Mouse (Mus musculus) c-Kit-positive CD71-positive TER-119-positive erythroid progenitor cells, embryonic 14.5 days (primary cell): ENCODE measurements at regions not wholly inside any gene's neighbourhood (a gene's known extent, or its start where the extent isn't known, plus 50 kb on each side); places are given as distances from the start of the nearest gene placed in this dataset.

ENCODE experiments used
- DNase-seq: peaks from one replicate; pipeline ENCODE4 v3.0.0-alpha.2; 2013; ENCODE audit warnings: low spot score

DNA sequence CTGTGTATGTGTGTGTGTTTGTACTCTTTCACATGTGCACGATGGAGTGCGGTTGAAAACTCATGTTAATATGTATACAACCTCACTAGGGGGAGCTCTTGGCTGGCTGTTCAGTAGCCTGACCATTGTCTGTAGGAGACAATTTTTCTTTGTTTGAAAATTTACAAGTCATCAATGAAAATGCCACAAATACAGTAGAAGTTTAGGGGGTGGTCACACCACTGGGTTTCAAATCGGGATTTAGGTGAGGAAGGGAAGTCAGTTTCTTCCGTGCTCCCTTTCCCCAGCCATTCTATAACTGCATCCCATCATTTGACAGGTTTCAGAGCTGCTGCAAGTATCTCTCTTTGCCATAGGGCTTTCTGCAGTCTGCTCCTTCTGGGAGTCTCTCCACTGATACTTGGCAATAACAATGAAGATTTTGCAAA is 366.9 kb upstream of the Fam92a start:
- peak; percentile 1 for DNase-seq

DNA sequence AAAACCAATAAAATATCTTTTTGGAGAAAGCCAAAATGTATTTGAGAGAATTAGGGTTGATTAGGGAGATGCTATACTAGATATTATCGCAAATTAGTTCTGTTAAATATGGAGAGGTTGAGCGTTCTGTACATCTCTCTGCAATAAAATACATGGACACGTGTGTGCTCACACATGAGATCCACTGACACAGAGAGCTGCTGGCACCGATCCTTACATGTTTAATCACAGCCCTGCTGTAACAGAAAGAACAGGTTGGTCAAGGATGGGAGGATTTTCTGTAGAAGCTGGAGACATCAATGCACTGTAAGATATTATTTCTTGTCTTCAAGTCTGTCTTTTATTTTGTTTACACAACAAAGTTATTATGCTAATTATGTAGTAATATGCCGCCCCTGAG is 366.2 kb upstream of the Fam92a start:
- no peak for DNase-seq

DNA sequence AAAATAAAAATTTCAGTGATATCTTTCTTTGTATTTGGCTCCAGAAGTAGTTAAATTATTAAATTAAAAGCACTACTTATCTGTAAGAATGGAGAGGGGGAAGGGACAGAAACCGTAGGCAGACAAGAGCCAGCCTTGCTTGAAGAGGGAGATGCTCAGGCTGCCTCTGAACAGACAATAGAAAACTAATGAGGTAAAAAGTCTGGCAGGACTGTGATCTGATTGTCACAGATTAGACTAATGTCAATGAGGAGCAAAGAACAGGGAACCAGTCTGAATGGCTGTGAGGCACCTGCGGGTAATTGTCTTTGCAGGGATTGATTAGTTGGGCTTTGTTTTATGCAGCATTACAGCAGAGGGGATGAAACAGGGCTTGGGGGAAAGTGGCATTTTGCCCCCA is 362.3 kb upstream of the Fam92a start:
- no peak for DNase-seq

DNA sequence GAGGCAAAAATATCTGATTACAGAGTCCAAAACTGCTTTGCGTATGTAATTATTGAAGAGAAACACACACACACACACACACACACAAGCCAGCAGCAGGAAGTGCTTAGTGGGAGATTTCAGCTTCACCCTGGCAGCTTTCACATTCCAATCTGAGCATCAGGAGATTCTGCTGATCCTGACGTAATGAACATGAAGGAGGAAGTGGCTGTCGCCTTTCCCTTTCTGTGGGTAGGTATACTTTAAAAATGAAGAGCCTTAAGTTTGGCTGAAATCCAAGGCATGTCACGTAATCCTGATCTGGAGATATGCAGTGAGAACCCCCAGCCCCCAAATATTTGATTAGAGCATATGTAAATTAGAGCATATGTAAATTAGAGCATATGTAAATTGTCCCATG is 361.1 kb upstream of the Fam92a start:
- no peak for DNase-seq

DNA sequence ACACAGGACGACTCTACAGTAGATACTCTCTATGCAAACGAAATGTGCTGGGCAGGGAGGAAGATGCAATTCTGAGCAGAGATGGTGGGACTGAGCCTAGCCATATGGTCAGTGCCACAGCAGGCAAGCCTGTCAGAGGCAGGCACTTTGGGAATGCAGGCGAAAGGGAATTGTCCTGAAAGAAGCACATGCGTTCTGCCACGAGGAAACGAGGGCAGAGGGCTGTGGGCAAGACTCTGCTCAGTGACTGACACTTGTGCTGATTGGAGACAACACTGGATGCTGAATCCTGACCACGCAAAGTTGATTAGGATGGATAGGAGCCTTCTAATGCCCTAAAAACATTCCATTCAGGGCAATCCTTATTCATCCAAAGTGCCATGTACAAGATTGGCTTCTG is 350.5 kb upstream of the Fam92a start:
- no peak for DNase-seq

DNA sequence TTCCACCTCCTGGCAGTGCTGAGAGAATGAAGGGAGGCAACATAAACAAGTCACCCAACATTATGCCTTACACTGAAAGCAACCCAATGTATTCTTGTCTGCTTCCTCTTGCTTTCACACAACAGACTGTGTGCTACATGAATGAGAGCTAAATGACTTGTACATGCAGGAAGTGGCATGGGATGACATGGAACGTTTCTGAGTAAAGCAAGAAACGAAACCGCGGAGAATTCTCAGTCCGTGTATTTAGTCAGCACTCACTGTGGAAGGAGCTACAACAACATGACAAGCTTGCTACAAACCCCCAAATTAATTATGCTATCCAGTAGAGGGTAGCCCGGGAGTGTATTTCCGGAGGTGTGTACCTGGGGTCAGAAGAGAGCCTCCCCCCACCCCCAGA is 349.4 kb upstream of the Fam92a start:
- DNase-seq, result no peak

DNA sequence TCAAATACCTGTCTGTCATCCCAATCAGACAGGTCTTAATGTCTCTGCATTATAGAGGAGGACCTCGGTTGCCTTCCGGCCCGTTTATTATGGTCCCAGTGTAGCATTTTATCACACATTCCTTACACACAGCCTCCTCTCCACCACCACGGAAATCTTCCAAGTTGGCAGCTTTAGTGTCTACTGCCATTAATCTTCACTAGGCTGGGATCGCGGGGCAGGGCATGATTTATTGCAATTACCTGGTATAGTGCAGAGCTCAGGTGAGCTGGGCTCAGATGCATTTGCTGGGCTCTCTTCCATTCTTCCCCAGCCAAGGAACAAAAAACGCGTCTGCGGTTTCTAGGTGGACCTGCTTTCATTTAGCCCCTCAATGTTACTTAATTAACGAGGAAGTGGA is 344.7 kb upstream of the Fam92a start:
- no peak for DNase-seq

DNA sequence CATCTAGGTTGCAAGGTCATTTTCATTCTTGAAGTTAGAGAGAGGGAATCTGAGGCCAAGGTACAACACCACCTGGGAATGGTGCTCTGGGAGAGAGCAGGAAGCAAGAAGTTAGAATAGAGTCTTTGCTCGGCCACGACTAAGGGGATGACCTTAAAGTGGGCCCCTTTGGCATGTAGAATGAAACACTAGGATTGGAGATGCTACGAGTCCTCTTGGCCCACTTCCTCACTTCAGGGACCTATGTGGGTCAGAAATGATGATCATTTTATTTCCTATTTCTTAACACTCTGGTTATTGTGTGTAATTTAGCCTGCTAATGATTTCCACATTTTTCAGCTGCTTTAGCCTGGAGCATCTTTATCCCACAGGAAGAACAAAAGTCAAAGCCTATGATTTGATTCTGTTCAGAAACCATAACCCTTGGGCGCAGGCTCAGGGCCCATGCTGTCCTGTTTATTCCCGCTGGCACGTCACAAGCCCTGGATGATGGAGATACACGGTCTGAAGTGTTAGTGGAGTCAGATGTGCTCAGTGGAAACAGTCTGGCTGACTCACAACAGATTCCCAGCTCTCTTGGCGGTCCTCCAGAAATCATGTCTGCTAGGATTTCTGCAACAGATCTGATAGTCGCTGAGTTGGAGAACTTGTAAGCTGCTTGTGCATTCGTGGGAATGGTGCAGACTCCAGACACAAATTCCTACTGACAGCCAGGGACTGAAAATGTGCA is 340.0 kb upstream of the Fam92a start:
- no peak for DNase-seq

DNA sequence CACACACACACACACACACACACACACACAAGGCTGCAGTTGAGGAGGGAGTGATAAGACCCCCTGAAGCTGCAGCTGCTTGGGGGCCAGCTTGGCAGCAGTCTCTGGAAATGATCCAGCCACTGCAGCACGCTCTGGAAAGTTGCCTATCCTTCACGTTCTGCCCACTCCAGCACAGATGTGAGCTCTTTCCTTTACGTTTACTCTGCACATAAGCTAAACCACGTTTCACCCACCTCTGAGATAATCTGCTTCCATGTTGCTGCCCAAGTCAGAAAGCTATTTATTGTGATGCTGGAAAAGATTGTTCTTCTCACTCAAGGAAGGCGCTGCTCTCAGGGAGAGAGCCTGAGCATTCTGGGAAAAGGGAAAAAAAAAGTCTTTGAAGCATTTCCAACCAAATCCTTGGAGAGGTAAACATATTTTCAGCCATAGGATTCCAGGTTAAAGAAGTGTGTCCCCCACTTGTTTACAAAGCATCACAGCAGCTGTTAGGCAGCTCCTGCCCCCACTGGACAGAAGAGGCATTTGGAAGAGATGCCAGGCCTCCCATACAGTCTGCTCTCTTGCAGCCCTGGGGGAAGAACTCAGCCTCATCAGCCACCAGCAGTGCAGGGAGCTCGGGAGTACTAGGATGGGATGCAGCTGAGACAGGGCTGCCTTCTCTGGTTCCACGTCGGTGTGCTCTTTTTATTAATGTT is 335.2 kb upstream of the Fam92a start:
- no peak for DNase-seq

DNA sequence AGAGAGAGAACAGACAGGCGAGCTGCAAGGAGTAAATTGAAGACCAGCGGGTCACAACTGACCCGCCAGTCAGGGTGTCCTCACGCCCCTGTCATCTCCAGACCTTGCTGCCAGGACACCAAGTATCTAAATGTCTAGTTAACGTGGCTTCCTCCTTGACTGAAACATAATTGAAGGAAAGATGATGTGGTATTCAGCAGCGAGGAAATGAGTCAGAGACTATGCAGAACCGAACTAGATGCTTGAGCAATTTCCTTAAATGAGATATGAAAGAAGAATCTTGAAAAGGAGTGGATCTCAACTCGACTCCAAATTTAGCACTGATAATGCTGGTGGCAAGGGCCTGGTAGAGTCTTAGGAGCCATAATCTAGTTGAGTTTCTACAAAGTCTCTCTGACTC is 329.3 kb upstream of the Fam92a start:
- no peak for DNase-seq

DNA sequence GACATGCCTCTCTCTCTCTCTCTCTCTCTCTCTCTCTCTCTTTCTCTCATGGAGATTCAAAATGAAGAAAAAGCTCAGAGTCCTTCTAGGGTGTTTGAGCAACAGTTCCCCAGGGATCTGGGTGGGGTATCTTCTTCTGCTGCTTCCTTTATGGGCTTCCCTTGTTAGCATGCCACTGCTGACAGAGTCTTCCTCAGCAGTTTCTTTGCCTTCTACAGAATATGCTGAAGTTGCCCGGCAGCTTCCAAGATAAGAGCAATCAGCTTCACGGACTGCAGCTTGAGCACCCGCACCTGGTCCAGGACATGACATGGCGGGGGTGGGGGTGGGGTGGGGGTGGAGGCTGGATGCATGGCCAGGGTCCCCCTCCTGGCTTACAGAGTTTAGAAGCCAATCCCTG is 326.6 kb upstream of the Fam92a start:
- DNase-seq, result no peak

DNA sequence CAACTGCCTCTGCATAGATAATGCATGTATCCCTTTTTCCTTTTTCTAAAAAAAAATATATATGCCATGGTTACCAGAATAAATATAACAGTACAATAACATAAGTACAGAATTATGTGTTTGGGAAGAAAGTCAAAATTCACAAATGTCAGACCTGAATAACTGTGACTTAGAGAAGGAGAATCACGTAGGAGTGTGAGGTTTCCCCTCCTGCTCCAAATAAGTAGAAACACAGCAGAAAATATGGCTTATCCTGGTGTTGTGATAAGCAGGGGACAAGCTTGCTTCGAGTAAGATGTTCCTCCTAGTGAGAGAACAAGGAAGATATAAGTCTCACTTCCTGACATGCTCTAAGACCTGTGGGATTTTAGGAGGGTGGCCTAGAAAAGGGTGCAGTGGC is 320.7 kb upstream of the Fam92a start:
- no peak for DNase-seq

DNA sequence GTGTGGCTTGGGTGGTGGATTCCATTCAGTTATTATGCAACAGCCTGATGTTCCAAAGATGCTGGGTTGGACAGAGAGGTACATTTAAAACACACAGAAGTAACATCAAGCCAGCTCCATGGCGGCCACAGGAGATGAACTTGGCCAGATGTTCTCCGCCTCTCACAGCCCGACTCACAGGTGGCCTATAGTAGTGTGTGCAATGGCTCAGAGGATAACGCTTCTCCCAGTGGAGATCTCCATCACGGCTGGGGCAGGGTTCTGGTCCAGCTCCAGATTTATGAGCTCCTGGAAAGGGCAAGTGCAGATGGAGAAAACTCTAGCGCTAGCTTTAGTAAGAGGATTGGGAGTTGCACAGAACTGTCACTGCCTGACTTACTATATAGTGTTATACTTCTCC is 319.5 kb upstream of the Fam92a start:
- no peak for DNase-seq

DNA sequence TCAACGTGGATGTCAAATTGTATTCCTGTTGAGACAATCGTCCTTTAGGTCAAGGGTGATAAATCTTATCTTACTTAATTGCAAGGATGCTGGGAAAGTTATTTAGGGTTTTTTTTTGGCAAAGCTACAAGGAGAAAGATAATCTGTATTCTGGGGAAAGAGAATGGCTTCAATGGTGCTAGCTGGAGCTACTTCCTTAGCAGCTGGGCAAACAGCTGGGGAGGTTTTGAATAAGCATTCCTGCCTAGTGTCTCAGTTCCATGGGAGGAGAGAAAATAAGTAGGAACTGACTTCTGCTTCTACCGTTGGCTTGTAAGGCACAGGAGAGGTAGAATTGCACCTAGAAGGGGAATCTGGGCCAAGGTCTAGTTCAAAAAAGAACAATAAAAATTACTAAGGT is 318.3 kb upstream of the Fam92a start:
- DNase-seq, result no peak

DNA sequence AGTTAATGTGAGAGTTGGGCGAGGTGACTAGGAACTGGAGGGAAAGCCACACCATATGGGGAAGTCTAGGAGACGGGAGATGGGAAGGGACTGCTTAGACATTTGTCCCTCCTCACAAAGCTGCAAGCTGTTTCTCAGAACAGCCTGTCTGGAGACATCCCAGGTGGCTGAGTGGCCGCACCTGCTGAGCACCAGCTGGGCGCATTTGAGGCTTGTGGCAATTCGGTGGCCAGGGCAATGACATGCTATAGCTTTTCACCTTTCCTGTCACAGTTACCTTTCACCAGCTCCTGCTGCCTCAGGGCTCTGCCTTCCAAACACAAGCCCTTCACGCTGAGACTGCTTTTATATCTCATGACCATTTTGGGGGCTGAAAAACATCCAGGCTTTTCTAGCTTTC is 317.5 kb upstream of the Fam92a start:
- DNase-seq, result no peak

DNA sequence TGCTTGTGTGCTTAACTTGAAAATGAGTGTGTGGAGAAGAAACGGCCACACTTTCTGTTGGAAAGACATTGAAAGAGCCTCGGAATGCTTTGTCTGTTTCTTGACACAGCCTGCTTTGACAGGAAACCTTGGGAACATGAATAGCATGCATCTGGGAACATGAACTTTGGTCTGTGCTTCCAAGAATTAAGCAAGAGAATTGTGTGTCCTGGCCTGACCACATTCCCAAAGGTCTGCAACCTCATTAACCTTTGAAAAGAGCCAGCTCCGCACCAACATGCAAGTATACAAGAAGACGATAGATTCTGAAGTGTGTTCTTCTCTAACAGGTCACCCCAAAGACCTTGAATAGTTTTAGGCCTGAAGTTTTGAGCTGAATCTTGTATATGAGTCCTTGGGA is 309.7 kb upstream of the Fam92a start:
- DNase-seq, result no peak

DNA sequence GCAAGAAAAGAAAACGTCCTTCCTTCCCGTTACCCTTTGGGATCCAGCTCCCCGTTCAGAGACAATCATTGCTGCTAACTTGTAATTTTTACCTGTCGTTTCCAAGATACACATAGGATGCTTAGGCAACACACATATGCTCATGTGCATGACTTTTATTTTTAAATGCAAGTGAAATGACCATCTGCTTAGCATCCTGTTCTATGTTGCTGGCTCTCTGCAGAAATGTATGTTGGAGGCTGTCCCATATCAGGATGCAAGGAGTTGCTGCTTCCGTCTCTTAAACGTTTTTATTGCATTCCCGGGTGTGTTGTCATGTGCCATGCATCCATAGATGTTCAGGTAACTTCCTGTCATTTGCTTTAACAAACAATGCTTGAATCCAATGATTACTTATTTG is 304.9 kb upstream of the Fam92a start:
- DNase-seq, result no peak

DNA sequence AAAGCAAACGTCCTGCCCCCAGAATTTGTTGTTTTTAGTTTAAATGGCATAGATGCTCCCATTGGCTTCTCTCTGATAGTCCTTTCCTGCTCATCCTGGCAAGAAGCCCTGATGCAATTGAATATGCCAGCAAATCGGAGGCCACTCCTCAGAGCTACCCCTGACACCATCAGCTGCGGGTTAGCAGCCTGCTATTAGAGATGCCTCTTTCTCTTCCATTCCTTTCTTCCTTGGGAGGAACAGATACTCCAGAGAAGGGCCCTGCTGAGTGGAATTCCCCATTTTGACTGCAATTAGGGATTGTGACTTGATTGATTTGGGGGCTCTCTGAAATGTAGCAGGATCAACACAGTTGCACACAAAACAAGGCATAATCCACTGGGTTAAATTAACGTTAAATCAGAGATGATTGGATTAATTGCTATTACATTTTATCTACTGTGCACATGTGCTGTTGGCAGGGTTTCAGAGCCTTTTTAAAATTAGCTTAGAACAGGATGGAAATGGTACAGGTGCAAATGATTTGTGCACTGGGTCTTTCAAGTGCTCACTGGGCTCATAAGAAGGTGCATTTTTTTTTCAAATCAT is 303.3 kb upstream of the Fam92a start:
- DNase-seq, result no peak

DNA sequence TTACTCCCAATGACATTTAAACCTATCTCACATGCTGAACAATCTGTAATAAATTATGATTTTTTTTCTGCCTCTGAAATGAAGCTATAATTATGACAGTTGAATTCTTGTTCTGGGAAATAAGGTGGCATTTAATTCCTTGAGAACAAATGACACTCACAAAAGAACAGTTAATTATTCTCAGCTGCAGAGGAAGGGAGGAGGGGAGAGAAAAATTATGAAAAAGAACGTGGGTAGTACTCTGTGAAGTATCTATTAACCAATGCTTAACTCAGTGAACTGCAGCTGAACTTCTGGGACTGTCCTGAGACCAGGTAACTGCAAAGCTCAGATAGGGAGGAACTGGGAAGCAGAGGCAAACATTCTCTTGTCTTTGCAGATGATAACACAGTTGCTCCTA is 302.6 kb upstream of the Fam92a start:
- no peak for DNase-seq

DNA sequence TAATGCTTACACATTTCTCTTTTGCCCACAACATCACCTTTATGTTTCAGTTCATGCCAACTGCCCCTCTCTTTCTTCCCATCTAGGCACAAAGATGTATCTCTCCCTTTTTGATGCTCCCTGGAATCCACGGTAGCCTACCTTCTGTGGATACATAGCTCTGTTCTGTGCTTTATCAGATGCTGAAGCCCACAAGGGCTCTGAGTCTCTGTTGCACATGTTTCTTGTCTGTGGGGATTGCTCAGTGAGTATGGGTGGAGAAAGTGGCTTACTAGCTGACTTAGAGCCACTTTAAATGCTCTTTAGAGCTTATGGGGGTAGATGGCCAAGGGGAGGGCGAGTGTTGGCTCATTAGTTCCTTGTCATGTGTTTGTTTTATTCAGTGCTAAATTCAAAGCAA is 289.9 kb upstream of the Fam92a start:
- DNase-seq, result no peak

DNA sequence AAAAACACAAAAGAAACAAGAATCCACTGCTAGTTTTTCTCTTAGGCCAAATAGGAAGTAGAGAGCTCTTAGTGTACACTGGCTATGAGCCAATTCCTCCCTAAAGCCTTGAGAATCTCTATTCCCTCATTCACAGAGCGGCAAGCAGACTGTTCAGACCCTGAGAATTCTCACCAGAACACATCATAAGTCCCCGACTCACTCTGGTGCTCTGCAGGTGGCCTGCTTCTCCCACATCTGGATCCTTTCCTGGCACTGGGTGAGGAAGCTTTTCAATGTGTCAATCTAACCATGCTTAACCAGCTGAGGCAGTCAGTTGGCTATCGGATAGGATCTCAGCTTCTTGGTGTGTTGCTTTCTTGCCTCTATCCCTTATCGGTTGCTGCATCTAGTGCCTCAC is 289.4 kb upstream of the Fam92a start:
- no peak for DNase-seq

DNA sequence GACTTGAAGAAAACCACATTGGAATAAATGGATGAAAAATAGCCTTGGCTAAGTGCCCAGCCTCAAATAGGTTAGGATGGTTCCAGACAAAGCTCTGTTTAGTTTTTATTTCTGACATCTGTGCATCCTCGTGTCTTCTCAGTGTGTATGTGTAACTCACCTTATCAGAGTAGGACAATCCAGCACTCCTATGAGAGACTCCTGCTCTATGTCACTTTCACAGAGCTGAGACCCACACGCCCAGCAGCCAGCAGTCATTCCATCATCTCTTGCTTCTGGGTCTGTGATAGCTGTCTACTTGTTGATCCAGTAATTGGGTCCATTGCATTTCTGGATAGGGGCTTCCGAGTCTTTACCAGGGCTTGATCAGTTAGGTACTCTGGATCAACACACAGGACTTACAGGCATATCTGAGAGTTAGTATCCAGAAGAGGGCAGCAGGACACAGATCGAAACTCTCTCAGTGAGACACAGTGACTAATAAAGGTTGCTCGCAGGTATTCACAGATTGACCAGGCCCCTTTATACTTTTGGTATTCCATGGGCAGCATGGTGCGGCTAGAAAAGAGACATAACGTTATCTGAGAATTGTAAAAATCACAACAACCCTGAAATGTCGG is 286.3 kb upstream of the Fam92a start:
- DNase-seq, result no peak

DNA sequence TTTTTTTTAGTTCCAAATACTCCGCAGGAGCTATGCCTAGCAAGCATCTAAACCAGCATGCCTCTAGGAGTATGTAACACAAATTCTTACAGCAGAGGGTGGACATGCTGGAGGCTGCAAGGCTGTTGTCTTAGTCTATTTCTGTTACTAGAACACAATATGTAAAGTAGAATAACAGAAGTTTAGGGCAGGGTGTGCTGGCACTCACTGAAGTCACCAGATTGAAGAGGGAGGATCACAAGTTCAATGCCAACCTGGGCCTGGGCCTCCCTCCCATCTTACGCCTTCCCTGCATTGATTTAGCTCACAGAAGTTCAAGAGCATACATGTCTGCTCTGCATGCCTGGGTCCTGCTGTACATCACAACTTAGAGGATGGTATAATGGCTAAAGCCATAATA is 280.3 kb upstream of the Fam92a start:
- DNase-seq, result no peak
